Mouse (Mus musculus) bone marrow, adult 2 months (tissue): ENCODE results near the gene Gli2. TPM values are rescaled to one million over a fixed set of nuclear protein-coding genes. Genes with fewer than 3 reads are reported as not detected.

Experiments
- H3K27ac ChIP-seq: fragments of 200-500 bp; 2 replicates; pipeline ENCODE4 v1.5.1; 2012; ENCODE audit warnings: low read depth, mild to moderate bottlenecking, control low read depth, inconsistent platforms, low read length; ENCODE audit not compliant: control insufficient read depth, poor library complexity, insufficient read depth
- H3K4me1 ChIP-seq: fragments of 200-500 bp; 2 replicates; pipeline ENCODE4 v1.6.1; 2011; ENCODE audit warnings: low read length; ENCODE audit not compliant: control insufficient read depth, insufficient read depth
- H3K4me3 ChIP-seq: fragments of 200-500 bp; replicated peaks from 2 replicates; pipeline ENCODE3; 2011; ENCODE audit warnings: mild to moderate bottlenecking, low read depth, low read length, control low read depth; ENCODE audit not compliant: control insufficient read depth
- CTCF ChIP-seq: fragments of 200-500 bp; IDR thresholded peaks from 2 replicates; pipeline ENCODE4 v1.5.1; 2011; ENCODE audit warnings: low read length, control low read depth; ENCODE audit not compliant: control insufficient read depth, insufficient read depth
- POLR2A ChIP-seq: fragments of 200-500 bp; IDR thresholded peaks from 2 replicates; pipeline ENCODE4 v1.6.1; 2011; ENCODE audit warnings: low read depth, mild to moderate bottlenecking, control low read depth, low read length, borderline replicate concordance; ENCODE audit not compliant: control insufficient read depth
- WGBS: fragments of 180-500 bp; shearing (Covaris S2); methylation state at CpG from one replicate; pipeline ENCODE4 v1.1.7; 2018; 5-methylcytosine and 5-hydroxymethylcytosine counted together
- polyA plus RNA-seq: library from polyadenylated mRNA; stranded (reverse); fragments of >200 nt; gene quantifications from 2 replicates; pipeline ENCODE4 v1.2.4, GENCODE M21; 2011; ENCODE audit warnings: low replicate concordance; ENCODE audit not compliant: missing spikeins, insufficient read depth, insufficient read length

The Gli2 gene
- polyA plus RNA-seq, 1 experiment, result not detected

- TF ChIP-seq POLR2A (no peak), CTCF (no peak)
- Histone ChIP-seq H3K27ac (no peak overlapping the region), H3K4me1 (no peaks in the 10 kb centered on the region), H3K4me3 (no peak overlapping the region)
- 49% methylated on average over 3 of the region's 3 CpGs for WGBS
These were observed 228.4 kb downstream of the Gli2 start for GRCm38 (mm10) chr1:118825035-118825434.

- TF ChIP-seq POLR2A (no peak), CTCF (no peak)
- WGBS, result 80% methylated on average over 2 of the region's 2 CpGs
- Histone ChIP-seq H3K27ac (no peak overlapping the region), H3K4me1 (no peaks in the 10 kb centered on the region), H3K4me3 (no peak overlapping the region)
These were observed 231.2 kb downstream of the Gli2 start for GRCm38 (mm10) chr1:118822258-118822657.

GRCm38 (mm10) chr1:118815015-118815414 lies 238.4 kb downstream of the Gli2 start:
- H3K27ac ChIP-seq, result no peak overlapping the region
- 43% methylated on average over 2 of the region's 2 CpGs for WGBS
- no peak for TF ChIP-seq CTCF
- no peak for TF ChIP-seq POLR2A
- H3K4me1 ChIP-seq, result no peaks in the 10 kb centered on the region
- no peak overlapping the region for H3K4me3 ChIP-seq

GRCm38 (mm10) chr1:118810336-118810735 lies 243.1 kb downstream of the Gli2 start:
- no peak overlapping the region for H3K27ac ChIP-seq
- no peak overlapping the region for H3K4me3 ChIP-seq
- no peaks in the 10 kb centered on the region for H3K4me1 ChIP-seq
- 60% methylated on average over 4 of the region's 4 CpGs for WGBS
- TF ChIP-seq POLR2A, result no peak
- TF ChIP-seq CTCF, result no peak

GRCm38 (mm10) chr1:118806727-118807126 lies 246.7 kb downstream of the Gli2 start:
- 73% methylated on average over 3 of the region's 3 CpGs for WGBS
- Histone ChIP-seq H3K4me1 (no peaks in the 10 kb centered on the region), H3K27ac (no peak overlapping the region), H3K4me3 (no peak overlapping the region)
- TF ChIP-seq CTCF (no peak), POLR2A (no peak)

GRCm38 (mm10) chr1:118802166-118802565 lies 251.3 kb downstream of the Gli2 start:
- Histone ChIP-seq H3K4me1 (no peaks in the 10 kb centered on the region), H3K4me3 (no peak overlapping the region), H3K27ac (no peak overlapping the region)
- 79% methylated on average over 5 of the region's 5 CpGs for WGBS
- TF ChIP-seq POLR2A, result no peak
- TF ChIP-seq CTCF, result no peak

GRCm38 (mm10) chr1:118799322-118800116 lies 253.9 kb downstream of the Gli2 start:
- 72% methylated on average over 7 of the region's 7 CpGs for WGBS
- no peak overlapping the region for H3K27ac ChIP-seq
- H3K4me3 ChIP-seq, result no peak overlapping the region
- H3K4me1 ChIP-seq, result no peaks in the 10 kb centered on the region
- TF ChIP-seq POLR2A (no peak), CTCF (no peak)

GRCm38 (mm10) chr1:118795415-118796167 lies 257.8 kb downstream of the Gli2 start:
- TF ChIP-seq POLR2A, result no peak
- TF ChIP-seq CTCF, result no peak
- 80% methylated on average over 18 of the region's 18 CpGs for WGBS
- H3K4me3 ChIP-seq, result no peak overlapping the region
- H3K27ac ChIP-seq, result no peak overlapping the region
- H3K4me1 ChIP-seq, result no peaks in the 10 kb centered on the region
